Mouse (Mus musculus) small intestine, adult 2 months (tissue): ENCODE data around the gene Il1b.

Source experiments
- CTCF ChIP-seq: fragments of 200-500 bp; IDR thresholded peaks from 2 replicates; pipeline ENCODE4 v1.5.1; 2012; ENCODE audit warnings: low read depth, mild to moderate bottlenecking, control low read depth, inconsistent platforms, low read length, moderate library complexity, mixed read lengths; ENCODE audit not compliant: insufficient replicate concordance, insufficient read length; ENCODE audit errors: extremely low read depth
- POLR2A ChIP-seq: fragments of 200-500 bp; IDR thresholded peaks from 2 replicates; pipeline ENCODE4 v1.6.1; 2012; ENCODE audit warnings: low read depth, mild to moderate bottlenecking, control low read depth, inconsistent platforms, low read length, moderate library complexity

- no peak for TF ChIP-seq CTCF
- TF ChIP-seq POLR2A = no peak
These were observed 9.9 kb downstream of the Il1b start for GRCm38 (mm10) chr2:129360975-129361560.
